Mouse (Mus musculus): Measurements from ENCODE around the gene Rptor.

Rptor gene

DNA sequence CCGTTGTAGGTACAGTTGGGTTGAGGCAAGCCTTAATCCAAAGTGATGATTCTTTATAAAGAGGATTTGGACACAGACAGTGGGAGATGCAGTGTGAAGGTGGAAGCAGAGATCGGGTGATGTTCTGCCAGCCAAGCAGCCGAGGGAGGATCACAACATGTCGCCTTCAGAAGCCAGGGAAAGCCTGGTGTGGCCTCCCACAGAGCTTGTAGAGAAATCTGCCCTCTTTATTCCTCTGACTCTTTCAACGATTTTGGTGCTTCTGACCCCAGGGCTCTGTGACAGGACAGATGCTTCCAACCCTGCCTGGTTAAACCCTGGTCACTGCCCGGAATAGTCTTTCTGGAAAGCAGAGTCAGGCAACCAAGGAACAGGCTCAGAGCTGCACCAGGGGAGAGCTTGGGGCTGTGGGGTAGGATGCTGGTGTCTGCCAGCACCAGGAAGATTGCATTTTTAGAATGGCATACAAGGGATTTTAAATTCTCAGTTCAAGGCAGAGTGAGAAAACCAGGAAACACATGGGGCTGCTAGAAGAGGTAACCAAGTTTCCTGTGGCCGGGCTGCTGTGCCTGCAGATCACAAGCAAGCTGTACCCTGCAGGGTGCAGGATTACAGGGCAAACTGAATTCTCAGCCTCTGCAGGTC is 304.4 kb downstream of the Rptor start:
- DNase-seq (ENCODE audit: low spot score in 2 of 2): no peak

DNA sequence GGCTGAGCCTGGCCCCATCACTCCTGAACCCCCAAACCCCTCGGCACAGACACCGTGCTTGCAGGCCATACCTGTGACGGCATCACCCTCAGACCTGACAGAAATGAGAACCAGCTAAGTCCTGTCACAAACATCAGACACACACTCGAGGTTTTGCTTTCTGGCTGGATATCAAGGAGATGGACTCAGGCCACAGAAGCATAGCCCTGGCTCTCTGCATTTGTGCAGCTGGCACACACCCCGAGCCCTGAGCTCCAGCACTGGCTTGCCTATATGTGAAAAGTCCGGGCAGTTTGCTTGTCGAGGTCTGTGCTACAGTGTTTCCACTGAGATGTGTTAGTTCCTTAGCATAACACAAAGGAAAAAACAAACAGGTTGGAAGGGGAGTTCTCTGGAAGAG is 305.0 kb downstream of the Rptor start:
- no peak for DNase-seq (ENCODE audit: low spot score in 2 of 2)

- DNase-seq (ENCODE audit: low spot score in 2 of 2): peak in 1 of 2 experiments; percentile 72
Observed at GRCm38 (mm10) chr11:119909436-119909835, 306.7 kb downstream of the Rptor start.

DNA sequence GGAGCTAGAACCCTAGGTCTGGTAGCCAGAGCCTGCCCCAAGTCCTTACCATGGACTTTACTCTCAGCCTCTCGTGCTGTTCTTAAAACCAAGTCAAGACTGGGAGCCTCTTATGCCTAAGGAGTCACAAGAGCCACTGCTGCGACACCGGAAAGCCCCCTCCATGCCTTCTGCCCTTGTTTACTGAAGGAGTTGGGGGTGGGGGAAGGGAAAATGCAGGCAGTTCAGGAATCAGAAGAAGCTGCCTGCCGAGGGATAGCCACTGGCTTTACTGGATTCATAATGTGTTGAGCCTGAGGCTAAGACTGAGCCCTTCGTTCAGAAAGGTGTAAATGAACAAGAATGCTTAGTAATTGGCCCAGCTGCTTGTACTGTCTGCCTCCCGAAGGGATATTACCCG is 310.1 kb downstream of the Rptor start:
- DNase-seq (ENCODE audit: low spot score in 2 of 2): no peak

DNA sequence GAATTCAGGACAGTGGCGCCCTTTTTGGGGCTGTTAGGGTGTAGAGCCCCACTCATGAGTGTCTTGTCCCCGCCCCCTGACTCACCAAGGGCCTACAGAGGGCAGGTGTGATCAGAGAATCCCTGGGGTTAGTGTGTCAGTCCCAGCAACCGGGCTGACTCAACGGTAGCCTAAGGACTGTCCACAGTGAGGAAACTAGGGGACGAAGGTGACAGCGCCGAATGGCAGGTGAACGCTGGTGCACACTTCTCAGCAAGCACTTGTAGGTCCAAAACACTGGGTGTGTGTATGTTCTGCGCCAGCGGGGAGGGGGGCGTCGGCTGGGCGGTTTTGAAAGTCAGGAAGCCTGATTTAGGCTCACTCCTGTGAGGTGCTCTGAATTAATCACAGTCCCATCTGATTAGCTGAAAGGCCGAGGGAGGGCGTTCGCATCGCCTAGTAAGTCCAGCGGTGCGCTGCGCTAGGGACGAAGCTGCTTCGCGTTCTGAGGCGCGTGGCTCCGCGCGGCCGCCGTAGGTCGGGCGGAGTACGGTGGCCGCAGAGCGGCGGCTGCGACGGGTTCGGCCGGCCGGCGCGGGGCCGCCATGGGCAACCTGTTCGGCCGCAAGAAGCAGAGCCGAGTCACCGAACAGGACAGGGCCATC is 310.7 kb downstream of the Rptor start, which contains the start of gene Chmp6:
TSS of gene Chmp6 (plus strand) at position 151 of the 644 bp plus-strand sequence.
- DNase-seq (ENCODE audit: low spot score in 2 of 2): peak; percentile 81 to 86

DNA sequence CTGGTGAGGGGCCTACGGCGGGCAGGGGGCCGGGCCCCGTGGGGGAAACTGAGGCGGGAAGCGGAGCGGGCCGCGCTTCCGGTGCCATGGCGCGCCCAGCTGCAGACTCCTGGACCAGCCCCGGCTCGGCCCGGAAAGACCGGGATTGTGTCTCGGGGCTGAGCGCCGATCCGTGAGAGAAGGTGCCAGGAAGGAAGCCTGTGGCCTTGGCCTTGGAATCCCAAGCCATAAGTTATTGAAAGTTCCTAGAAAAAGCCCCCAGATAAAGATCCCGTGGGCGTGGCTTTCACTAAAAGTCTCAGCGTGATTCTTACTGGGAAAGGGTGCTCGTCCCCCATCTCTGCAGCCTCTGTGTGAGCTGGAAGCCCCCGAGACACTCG is 311.2 kb downstream of the Rptor start:
- DNase-seq (ENCODE audit: low spot score in 2 of 2): no peak

GRCm38 (mm10) chr11:119914381-119914780 is 311.7 kb downstream of the Rptor start:
- DNase-seq (ENCODE audit: low spot score in 2 of 2): no peak

GRCm38 (mm10) chr11:119915666-119916065 is 313.0 kb downstream of the Rptor start:
- DNase-seq (ENCODE audit: low spot score in 2 of 2): no peak

DNA sequence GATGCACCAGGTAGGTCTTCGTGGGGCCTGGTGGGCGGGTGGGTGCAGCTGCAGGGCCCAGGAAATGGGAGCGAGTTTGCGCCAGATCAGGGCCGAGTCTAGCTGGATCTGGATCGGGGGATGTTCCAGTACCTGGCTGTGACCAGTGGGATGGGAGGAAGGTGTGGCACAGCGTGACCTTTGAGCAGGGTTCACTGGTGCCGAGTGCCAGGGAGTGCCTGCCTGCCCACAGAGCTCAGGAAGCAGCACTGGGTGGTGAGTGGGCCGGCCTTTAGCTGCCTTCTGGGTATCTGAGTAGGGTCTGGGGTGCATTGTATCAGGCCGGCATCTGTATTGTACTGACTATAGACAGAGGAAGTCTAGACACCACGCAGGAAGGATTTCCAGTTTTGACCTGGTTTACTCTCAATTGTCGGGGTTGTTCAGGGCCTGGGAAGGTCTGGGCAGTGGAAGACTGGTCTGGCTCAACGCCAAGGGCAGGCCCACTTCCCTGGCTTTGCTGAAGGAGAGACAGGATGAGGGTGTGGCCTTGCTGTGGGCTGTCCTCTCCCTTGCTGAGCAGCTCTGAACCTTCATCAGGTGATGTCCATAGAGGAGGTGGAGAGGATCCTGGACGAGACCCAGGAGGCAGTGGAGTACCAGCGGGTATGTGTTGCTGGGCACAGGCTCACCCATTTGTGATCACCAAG is 313.5 kb downstream of the Rptor start:
- no peak for DNase-seq (ENCODE audit: low spot score in 2 of 2)

DNA sequence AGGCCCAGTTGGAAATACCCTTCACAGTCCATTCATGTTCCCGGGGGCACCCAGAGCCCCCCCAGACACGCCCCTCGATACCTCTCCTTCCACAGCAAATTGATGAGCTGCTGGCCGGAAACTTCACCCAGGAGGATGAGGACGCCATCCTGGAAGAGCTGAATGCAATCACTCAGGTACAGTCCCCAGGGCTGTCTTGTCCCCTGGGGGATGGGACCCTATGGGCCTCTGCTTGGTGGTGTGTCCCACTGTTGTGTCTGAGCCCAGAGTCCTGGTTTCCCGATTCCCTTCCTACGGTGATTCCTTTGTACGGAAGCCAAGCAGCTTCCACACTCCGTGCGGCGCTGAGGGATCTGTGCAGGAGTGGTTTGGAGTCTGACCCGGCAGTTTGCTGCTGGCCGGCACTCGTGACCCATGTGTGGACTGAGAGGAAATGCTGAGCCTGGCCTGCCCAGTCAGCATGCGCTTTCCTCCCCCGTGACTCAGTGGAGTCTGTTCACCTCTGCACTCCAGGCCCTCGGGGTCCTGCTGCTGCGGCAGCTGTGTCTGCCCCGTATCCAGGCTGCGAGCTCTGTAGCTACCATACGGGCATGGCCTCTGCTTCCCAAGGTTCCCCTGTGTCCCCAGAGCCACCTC is 314.2 kb downstream of the Rptor start:
- no peak for DNase-seq (ENCODE audit: low spot score in 2 of 2)

DNA sequence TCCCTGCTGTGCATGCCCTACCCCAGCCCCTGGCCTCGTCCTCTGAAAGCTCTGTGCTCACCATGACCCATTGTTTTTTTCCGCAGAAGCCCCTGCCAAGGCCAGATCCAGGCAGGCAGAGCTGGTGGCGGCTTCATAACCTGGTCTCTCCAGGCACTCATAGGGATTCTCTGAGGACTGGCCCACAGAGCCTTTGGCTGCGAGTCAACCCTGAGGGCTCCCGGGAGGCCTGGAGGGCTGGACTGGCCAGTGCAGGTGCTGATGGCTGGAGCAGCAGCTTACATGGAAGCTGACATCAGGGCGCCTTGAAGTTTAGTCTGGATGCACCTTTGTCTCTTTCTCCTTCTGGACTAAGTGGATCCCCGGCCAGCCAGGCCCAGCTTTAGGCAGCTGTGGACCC is 315.8 kb downstream of the Rptor start:
- no peak for DNase-seq (ENCODE audit: low spot score in 2 of 2)

- DNase-seq (ENCODE audit: low spot score in 2 of 2): no peak
Observed at GRCm38 (mm10) chr11:119919432-119919831, 316.7 kb downstream of the Rptor start.

DNA sequence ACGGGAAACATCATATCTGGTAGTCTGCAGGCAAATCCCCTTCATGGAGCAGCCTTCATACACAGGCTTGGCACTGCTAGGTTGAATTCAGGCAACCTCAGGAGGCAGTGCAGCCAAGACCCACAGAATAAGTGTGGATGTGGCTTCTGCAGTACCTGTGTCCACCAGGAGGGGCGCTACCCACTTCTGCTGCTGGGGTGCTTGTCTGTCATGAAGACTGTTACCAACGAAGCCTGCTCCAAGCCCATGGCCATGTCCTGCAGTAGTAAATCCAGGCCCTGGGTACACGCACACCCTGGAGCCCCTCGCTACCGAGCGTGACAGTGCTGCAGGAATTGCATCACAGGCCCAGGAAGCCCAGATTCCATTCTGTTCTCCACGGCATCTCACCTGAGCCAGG is 317.2 kb downstream of the Rptor start:
- DNase-seq (ENCODE audit: low spot score in 2 of 2): peak in 1 of 2 experiments; percentile 70

- no peak for DNase-seq (ENCODE audit: low spot score in 2 of 2)
Observed at GRCm38 (mm10) chr11:119920668-119921067, 318.0 kb downstream of the Rptor start.

DNA sequence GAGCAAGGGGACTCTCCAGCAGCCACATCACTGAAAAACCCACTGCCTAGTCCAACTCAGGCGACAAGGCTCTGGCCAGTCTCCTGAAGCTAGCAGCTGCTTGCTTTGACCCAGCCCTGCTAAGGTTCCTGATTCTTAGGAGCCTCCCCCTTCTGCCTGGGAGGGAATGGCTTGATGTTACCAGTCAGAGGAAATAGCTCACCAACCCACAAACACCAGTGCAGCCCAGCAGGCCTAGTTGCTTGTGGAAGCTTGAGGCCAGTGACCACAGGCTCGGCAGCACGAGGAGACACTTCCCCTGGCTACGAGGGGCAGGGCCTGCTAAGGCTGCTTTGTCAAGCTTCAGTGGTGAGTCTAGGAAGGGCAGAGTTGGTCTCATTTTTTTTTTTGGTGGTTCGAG is 322.5 kb downstream of the Rptor start:
- no peak for DNase-seq (ENCODE audit: low spot score in 2 of 2)

- DNase-seq (ENCODE audit: low spot score in 2 of 2): no peak
Observed at GRCm38 (mm10) chr11:119926762-119927161, 324.1 kb downstream of the Rptor start.

DNA sequence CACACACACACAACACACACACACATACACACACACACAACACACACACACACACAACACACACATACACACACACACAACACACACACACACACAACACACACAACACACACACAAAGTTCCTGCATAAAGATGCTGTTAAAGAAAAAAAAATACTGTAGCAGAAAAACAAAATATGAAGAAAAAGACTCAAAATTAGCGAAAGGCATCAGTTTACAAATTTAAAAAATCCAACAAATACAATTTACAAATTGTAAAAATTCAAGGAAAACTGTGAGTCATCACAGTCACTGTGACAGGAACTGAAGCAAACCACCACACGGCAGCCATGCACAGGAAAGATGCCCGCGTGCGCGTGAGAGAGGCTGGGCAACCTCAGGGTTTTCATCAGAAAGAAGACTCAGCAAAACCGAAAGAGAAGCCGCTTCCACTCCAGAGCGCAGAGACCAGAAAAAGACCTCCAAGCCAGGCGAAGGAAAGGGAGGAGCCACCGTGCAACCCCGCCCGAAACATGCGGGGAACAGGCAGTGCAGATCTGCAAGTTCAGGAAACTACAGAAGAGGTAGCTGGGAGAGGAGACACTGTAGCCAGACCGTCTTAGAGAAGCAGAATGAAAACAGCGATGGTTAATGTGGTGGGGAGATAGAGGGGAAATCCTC is 325.4 kb downstream of the Rptor start:
- peak; percentile 50 to 58 for DNase-seq (ENCODE audit: low spot score in 2 of 2)

- DNase-seq (ENCODE audit: low spot score in 2 of 2): no peak
Observed at GRCm38 (mm10) chr11:119929603-119930265, 327.0 kb downstream of the Rptor start.

- no peak for DNase-seq (ENCODE audit: low spot score in 2 of 2)
Observed at GRCm38 (mm10) chr11:119931809-119932208, 329.1 kb downstream of the Rptor start.

- DNase-seq (ENCODE audit: low spot score in 2 of 2): no peak
Observed at GRCm38 (mm10) chr11:119933142-119933541, 330.4 kb downstream of the Rptor start.

DNA sequence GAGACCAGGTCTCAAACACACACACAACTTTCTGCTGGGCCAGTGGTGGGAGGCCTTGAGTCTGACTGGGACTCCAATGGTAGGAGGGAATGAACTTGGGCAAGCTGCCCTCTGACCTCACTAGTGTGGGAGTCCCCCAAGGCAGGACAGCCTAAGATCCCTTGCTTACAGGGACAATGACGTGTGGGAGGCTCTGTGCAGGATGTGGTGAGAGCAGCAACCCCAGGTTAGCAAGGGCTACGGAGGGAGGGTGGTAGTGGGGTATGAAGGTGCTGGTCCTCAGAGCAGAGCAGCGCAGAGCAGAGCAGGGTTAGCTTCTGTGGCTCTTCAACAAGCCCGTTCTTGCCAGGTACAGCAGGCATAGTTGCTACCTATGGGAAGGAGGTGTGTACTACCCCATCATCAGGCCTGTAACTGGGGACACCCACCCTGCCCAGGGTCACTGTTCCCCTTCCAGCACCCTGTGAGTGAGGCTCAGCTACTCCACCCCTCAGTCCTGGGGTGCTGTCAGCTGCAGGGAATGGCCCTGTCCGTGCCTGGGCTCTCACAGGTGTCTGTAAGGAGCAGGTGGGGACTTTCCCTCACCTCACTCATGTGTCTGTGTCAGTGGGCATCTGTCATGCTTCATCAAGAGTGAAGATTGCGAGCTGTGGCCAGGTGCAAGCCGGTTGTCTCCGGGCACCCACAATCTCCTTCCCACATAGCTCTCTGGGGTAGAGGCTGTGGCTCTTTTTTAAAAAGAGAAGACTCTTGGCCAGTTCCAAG is 331.3 kb downstream of the Rptor start:
- no peak for DNase-seq (ENCODE audit: low spot score in 2 of 2)

Measured in frontal cortex, postnatal 14 days (tissue).